9 mouse cellular contexts compared by ENCODE assay signal in genomic region chr3:98941601-98942000, GRCm38 (mm10). TPM values are rescaled to one million over a fixed set of nuclear protein-coding genes. Genes with fewer than 3 reads are reported as not detected.
DNase-seq lines count a peak whose midpoint lies in the region; ATAC-seq and TF ChIP-seq lines count a peak whose summit lies in the region.
"Had no signal": no experiment of that assay in that cellular context is flagged by ENCODE, and none has a peak within 500 bp of the region (broad histone marks: within the 10 kb centered on the region; RNA-seq: fewer than 3 reads in every experiment).

No protein-coding gene starts in this region.

- no peak for ATAC-seq in heart, postnatal 0 days (ENCODE audit: insufficient read depth, low read depth)
- no peak for ATAC-seq in embryonic facial prominence, embryonic 15.5 days (ENCODE audit: insufficient number of reproducible peaks, low FRiP score, low TSS enrichment, low read depth)
- peak; percentile 62; the same call in 1 of the 2 replicates for ATAC-seq in intestine, embryonic 14.5 days (replicated peaks; ENCODE audit: low FRiP score, low TSS enrichment, low read depth)
- no peak for ATAC-seq in midbrain, embryonic 14.5 days (ENCODE audit: low FRiP score, low TSS enrichment)

- TF ChIP-seq EP300 in heart, postnatal 0 days (IDR thresholded peaks at IDR 0.05; ENCODE audit: low read depth) = no peak

- no peak for TF ChIP-seq CTCF in heart, postnatal 0 days (IDR thresholded peaks at IDR 0.05; ENCODE audit: low read depth)

- no peaks in the 10 kb centered on the region for H3K36me3 ChIP-seq in heart, postnatal 0 days (replicated peaks; ENCODE audit: control insufficient read depth, insufficient read depth, low read length)
- H3K36me3 ChIP-seq in embryonic facial prominence, embryonic 15.5 days = no peaks in the 10 kb centered on the region
- H3K36me3 ChIP-seq in intestine, embryonic 14.5 days (ENCODE audit: control insufficient read depth, insufficient read depth, low read length) = no peaks in the 10 kb centered on the region
- H3K36me3 ChIP-seq in midbrain, embryonic 14.5 days (ENCODE audit: control insufficient read depth, insufficient read depth, low read length) = no peaks in the 10 kb centered on the region

- no peak overlapping the region for H3K9ac ChIP-seq in heart, postnatal 0 days (replicated peaks; ENCODE audit: low read depth, low read length)
- no peak overlapping the region for H3K9ac ChIP-seq in embryonic facial prominence, embryonic 15.5 days
- no peak overlapping the region for H3K9ac ChIP-seq in intestine, embryonic 14.5 days (ENCODE audit: low read length)
- peak overlapping the region; percentile 57 for H3K9ac ChIP-seq in midbrain, embryonic 14.5 days (replicated peaks; ENCODE audit: low read length)

- no peak for DNase-seq in heart, postnatal 0 days (ENCODE audit: low spot score)
- DNase-seq in heart, adult 8-10 months (ENCODE audit: low spot score) = no peak
- no peak for DNase-seq in intestine, embryonic 14.5 days (ENCODE audit: low spot score)
- no peak for DNase-seq in midbrain, embryonic 14.5 days
- no peak for DNase-seq in spleen, postnatal 14 days (ENCODE audit: low spot score in 2 of 2)
- no peak for DNase-seq in urinary bladder, postnatal 10 days (ENCODE audit: low spot score)
- no peak for DNase-seq in adrenal gland, postnatal 4 days (ENCODE audit: low spot score in 2 of 2)
- DNase-seq: kidney, postnatal 14 days had no signal

- H3K9me3 ChIP-seq in heart, postnatal 0 days (replicated peaks; ENCODE audit: control insufficient read depth, low read length) = no peaks in the 10 kb centered on the region
- H3K9me3 ChIP-seq in embryonic facial prominence, embryonic 15.5 days (replicated peaks) = no peaks in the 10 kb centered on the region
- no peaks in the 10 kb centered on the region for H3K9me3 ChIP-seq in intestine, embryonic 14.5 days (ENCODE audit: control insufficient read depth, low read length)
- no peaks in the 10 kb centered on the region for H3K9me3 ChIP-seq in midbrain, embryonic 14.5 days (ENCODE audit: control insufficient read depth, low read length)

- peak overlapping the region; percentile 29 for H3K4me3 ChIP-seq in heart, postnatal 0 days (ENCODE audit: low read depth, low read length)
- peak overlapping the region; percentile 28 for H3K4me3 ChIP-seq in embryonic facial prominence, embryonic 15.5 days (replicated peaks)
- peak overlapping the region; percentile 21 for H3K4me3 ChIP-seq in intestine, embryonic 14.5 days (ENCODE audit: low read depth, low read length)
- H3K4me3 ChIP-seq in midbrain, embryonic 14.5 days (replicated peaks; ENCODE audit: low read depth, low read length) = peak overlapping the region; percentile 33

- H3K27ac ChIP-seq in heart, postnatal 0 days (ENCODE audit: low read depth) = no peak overlapping the region
- H3K27ac ChIP-seq in embryonic facial prominence, embryonic 15.5 days (replicated peaks) = no peak overlapping the region
- no peak overlapping the region for H3K27ac ChIP-seq in intestine, embryonic 14.5 days (ENCODE audit: low read depth)
- H3K27ac ChIP-seq in midbrain, embryonic 14.5 days (replicated peaks; ENCODE audit: low read depth, low read length) = no peak overlapping the region

- 41% methylated on average over 10 of the region's 10 CpGs for WGBS in heart, postnatal 0 days
- 38% methylated on average over 10 of the region's 10 CpGs for WGBS in embryonic facial prominence, embryonic 15.5 days
- WGBS in intestine, embryonic 14.5 days = 28% methylated on average over 10 of the region's 10 CpGs
- 33% methylated on average over 10 of the region's 10 CpGs for WGBS in midbrain, embryonic 14.5 days

- H3K4me2 ChIP-seq in heart, postnatal 0 days (ENCODE audit: low read depth, low read length) = peak overlapping the region; percentile 64
- peak overlapping the region; percentile 53 for H3K4me2 ChIP-seq in embryonic facial prominence, embryonic 15.5 days (replicated peaks)
- H3K4me2 ChIP-seq in intestine, embryonic 14.5 days (ENCODE audit: low read length) = peak overlapping the region; percentile 60
- peak overlapping the region; percentile 71 for H3K4me2 ChIP-seq in midbrain, embryonic 14.5 days (ENCODE audit: low read length)

- H3K27me3 ChIP-seq in heart, postnatal 0 days (ENCODE audit: control insufficient read depth, insufficient read depth, low read length) = no peaks in the 10 kb centered on the region
- H3K27me3 ChIP-seq in embryonic facial prominence, embryonic 15.5 days = no peaks in the 10 kb centered on the region
- 0 out of 2 replicates have a peak, but pooled peaks cover 2% of the 10 kb centered on the region for H3K27me3 ChIP-seq in intestine, embryonic 14.5 days (replicated peaks; ENCODE audit: control insufficient read depth, insufficient read depth, low read length)
- no peaks in the 10 kb centered on the region for H3K27me3 ChIP-seq in midbrain, embryonic 14.5 days (ENCODE audit: control insufficient read depth, insufficient read depth, low read length)

- H3K4me1 ChIP-seq in heart, postnatal 0 days (ENCODE audit: control insufficient read depth, insufficient read depth) = no peaks in the 10 kb centered on the region
- peaks cover 11% of the 10 kb centered on the region; the same call in 1 of the 2 replicates for H3K4me1 ChIP-seq in embryonic facial prominence, embryonic 15.5 days
- peaks cover 6% of the 10 kb centered on the region; the same call in 1 of the 2 replicates for H3K4me1 ChIP-seq in intestine, embryonic 14.5 days (replicated peaks; ENCODE audit: control insufficient read depth, insufficient read depth, low read length)
- peaks cover 14% of the 10 kb centered on the region; the same call in 1 of the 2 replicates for H3K4me1 ChIP-seq in midbrain, embryonic 14.5 days (ENCODE audit: control insufficient read depth, insufficient read depth, low read length)

RNA-seq across cellular contexts. Expression of gene Hao2, which starts 48.6 kb away (rescaled TPM):
- total RNA-seq in heart, postnatal 0 days (2014; rRNA removed; ENCODE audit: low replicate concordance) = not detected in 2 replicates
- polyA plus RNA-seq in heart, postnatal 0 days (2015; fragmentation: Nextera tagmentation; extraction: Ambion mirVana) = not detected in 2 replicates
- total RNA-seq in heart, adult 8-10 months (2022) = not detected
- polyA plus RNA-seq in embryonic facial prominence, embryonic 15.5 days (2015; fragmentation: Nextera tagmentation; extraction: Ambion mirVana) = not detected in 2 replicates
- polyA plus RNA-seq in intestine, embryonic 14.5 days (2014; fragmentation: Nextera tagmentation; extraction: Ambion mirVana) = 3.7 and 6.0 TPM in 2 replicates
- not detected in 2 replicates for polyA plus RNA-seq in midbrain, embryonic 14.5 days (2014; fragmentation: Nextera tagmentation; extraction: Ambion mirVana)
- total RNA-seq in adrenal gland, postnatal 4 days (2021) = 100 to 1,000 TPM in 1 of 2 experiments, 10 to 100 TPM in 1; 93.8 to 102 TPM
